Mouse (Mus musculus) CH12F3 (cell line): Measurements from ENCODE around the gene Ccl22.

Source experiments
- in situ Hi-C: fragments of 300-500 bp; cut with MboI; formaldehyde crosslinking; loops from 2 replicates; pipeline ENCODE4 v1.14.3; 2020; ENCODE audit warnings: low sequenced_read_pairs

The Ccl22 gene

GRCm38 (mm10) chr8:94733821-94734465, 11.4 kb upstream of the Ccl22 start:
- in situ Hi-C loops = no loop called here

DNA sequence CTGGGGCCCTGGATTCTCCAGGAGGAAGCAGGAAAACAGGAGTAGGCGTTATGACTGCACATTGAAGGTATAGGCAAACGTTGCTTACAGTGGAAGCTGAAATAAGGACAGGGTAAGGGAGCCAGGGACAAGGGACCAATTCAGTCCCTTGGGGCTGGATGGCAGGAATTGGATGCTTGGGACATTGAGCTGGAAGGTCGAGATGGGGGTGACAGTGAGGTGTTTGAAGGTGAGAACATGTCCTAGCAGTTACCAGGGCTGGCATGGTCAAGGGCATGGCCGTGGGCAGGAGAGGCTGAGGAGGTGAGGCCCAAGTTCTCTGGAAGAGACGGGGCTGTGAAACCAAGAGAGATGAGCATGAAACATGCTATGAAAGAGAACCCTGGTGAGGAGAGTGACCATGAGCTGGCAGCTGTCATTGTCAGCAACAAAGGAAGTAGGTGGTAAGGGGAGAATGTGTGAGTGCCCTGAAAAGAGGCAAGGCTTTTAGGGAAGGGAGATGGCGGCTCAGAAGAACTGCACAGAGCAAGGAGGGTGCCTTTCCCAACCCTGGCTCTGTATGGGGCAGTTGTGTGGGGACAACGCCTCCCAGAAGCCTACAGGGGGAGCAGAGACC, 10.5 kb upstream of the Ccl22 start:
- in situ Hi-C loops = no loop called here

DNA sequence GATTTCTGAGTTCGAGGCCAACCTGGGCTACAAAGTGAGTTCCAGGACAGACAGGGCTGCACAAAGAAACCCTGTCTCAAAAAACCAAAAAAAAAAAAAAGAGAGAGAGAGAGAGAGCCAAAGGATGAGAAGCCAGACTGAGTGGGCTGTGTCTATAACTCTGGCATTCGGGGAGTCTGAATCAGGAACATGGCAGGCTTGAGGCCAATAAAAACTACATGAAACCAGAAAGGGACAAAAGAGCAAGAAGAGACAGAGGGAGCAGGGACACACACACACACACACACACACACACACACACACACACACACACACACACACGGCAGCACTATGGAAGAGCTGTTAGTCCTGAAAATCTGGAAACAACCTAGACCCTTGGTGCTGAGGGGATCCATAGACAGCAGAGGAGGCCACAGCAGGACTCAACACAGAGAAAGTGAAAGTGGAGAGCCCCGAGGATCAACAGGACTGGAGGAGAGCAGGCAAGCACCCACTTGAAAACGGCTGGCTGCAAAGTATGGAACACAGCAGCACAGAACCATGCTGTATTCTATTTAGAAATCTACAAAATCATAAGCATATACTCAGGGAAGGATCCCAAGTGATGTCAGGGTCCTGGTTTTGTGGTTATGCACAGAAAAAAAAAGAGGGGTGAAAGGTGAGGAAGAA, 9.8 kb upstream of the Ccl22 start:
- in situ Hi-C loops = no loop called here

GRCm38 (mm10) chr8:94739829-94740228, 5.6 kb upstream of the Ccl22 start:
- in situ Hi-C loops = no loop called here

DNA sequence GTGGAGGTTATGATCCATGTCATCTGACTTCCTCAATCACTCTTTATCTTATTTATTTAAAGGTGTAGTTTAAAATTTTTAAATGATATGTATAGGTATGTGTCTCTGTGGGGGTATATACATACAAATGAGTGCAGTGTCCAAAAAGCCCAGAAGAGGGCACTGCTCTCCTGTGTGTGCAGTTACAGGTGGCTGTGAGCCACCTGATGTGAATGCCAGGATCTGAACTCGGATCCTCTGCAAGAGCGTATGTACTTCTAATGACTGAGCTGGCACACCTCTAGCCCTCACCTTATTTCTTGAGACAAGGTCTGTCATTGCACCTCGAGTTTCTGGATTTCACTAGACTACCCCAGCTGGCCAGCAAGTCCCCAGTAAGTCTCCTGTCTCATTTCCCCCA, 4.8 kb upstream of the Ccl22 start:
- in situ Hi-C loops = no loop called here

DNA sequence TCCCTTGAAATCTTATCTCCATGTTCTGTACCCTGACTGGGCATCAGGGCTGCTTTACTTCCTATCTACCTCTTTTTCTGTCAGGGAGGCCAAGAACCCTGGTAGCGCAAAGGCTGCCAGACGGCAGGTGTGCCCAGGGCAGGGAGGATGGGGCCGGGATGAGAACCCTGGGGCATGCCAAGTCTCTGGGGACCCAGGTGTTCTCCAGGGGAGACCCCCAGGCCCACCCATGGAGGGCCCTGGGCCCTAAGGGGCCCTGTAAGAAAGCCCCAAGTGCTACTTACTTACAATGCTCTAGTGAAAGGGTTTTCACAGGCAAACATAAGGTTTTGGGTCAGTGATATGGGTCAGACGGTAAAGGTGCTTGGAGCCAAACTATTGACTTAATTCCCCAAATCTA, 3.7 kb upstream of the Ccl22 start:
- in situ Hi-C loops = no loop called here

- in situ Hi-C loops = no loop called here
Observed at GRCm38 (mm10) chr8:94744484-94744883, 906 bp upstream of the Ccl22 start.

DNA sequence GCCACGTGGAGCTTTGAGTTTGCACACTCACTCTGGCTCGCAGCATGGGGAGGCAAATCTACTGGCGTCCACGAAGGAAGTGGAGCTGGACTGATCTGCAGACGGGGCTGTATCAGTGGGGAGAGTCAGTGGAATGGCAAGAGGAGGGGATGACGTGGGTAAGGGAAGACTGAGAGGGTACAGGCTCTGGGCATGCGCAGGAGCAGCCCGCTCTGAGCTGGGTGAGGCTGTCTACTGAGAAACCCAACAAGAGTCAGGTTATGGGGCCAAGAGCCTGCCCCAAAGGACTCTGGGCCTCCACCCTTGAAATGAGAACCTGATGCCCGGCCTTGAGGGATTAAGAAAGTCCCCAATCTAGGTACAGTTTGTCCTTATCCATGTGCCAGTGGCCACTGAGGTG, 418 bp upstream of the Ccl22 start:
- in situ Hi-C loops = no loop called here

- in situ Hi-C loops = no loop called here
Observed at GRCm38 (mm10) chr8:94746832-94747231, 1.4 kb downstream of the Ccl22 start.

- in situ Hi-C loops = no loop called here
Observed at GRCm38 (mm10) chr8:94748363-94748762, 3.0 kb downstream of the Ccl22 start.

- in situ Hi-C loops = no loop called here
Observed at GRCm38 (mm10) chr8:94749942-94750341, 4.6 kb downstream of the Ccl22 start.

- in situ Hi-C loops = no loop called here
Observed at GRCm38 (mm10) chr8:94751023-94751849, 5.8 kb downstream of the Ccl22 start.

GRCm38 (mm10) chr8:94754006-94754405, 8.6 kb downstream of the Ccl22 start:
- in situ Hi-C loops = no loop called here

- in situ Hi-C loops = no loop called here
Observed at GRCm38 (mm10) chr8:94754486-94754885, 9.1 kb downstream of the Ccl22 start.

- in situ Hi-C loops = no loop called here
Observed at GRCm38 (mm10) chr8:94767035-94767434, 21.6 kb downstream of the Ccl22 start.

GRCm38 (mm10) chr8:94770945-94771344, 25.6 kb downstream of the Ccl22 start:
- in situ Hi-C loops = no loop called here

GRCm38 (mm10) chr8:94771941-94772670, 26.7 kb downstream of the Ccl22 start, which contains the start of gene Cx3cl1:
Cx3cl1 (plus strand) TSS chr8:94772009.
- in situ Hi-C loops = no loop called here

- in situ Hi-C loops = no loop called here
Observed at GRCm38 (mm10) chr8:94773048-94773447, 27.7 kb downstream of the Ccl22 start.

- in situ Hi-C loops = no loop called here
Observed at GRCm38 (mm10) chr8:94773700-94774171, 28.3 kb downstream of the Ccl22 start.

DNA sequence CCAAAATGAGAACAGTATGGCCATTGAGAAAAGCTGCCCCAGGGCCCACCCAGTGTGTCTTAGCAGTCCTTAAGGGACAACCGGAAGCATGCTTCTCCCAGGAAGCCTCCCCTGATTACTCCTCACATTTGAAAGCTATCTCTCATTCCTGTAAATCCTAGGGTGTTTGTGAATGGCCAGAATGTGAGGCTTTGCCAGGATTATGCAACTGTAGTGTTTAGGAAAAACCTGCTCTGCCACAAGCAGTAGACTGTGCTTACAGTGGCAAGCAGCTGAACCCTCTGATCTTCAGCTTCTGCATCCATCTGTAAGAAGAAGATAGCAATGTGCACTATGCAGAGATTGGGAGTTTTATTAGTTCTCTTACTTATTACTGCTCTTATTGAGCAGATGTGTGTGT, 29.2 kb downstream of the Ccl22 start:
- in situ Hi-C loops = no loop called here

- in situ Hi-C loops = no loop called here
Observed at GRCm38 (mm10) chr8:94776346-94776745, 31.0 kb downstream of the Ccl22 start.
